Mouse (Mus musculus) urinary bladder, postnatal 14 days (tissue): ENCODE data around the gene Gimap9.
A peak's percentile ranks its signal among the peaks of the same experiment; 100 is the strongest.

Source experiments
- DNase-seq: peaks from one replicate; pipeline ENCODE4 v3.0.0; 2021; ENCODE audit warnings: low spot score

Gimap9 gene

DNA sequence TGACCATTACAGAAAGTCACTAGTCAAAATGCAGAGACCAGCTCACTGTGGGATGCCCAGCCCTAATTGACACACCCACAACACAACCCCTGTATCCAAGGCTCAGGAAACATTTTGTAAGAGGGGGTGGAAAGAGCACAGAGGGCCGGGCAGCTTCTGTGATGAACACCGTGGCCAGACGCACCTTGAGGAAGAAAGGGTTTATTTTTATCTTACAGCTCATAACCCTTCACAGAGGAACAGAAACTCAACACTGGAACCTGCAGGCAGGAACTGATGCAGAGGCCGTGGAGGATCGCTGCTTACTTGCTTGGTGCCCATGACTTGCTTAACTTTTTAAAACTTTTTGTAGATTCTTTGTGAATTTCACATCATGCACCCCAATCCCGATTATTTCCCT is 17.0 kb downstream of the Gimap9 start:
- no peak for DNase-seq

DNA sequence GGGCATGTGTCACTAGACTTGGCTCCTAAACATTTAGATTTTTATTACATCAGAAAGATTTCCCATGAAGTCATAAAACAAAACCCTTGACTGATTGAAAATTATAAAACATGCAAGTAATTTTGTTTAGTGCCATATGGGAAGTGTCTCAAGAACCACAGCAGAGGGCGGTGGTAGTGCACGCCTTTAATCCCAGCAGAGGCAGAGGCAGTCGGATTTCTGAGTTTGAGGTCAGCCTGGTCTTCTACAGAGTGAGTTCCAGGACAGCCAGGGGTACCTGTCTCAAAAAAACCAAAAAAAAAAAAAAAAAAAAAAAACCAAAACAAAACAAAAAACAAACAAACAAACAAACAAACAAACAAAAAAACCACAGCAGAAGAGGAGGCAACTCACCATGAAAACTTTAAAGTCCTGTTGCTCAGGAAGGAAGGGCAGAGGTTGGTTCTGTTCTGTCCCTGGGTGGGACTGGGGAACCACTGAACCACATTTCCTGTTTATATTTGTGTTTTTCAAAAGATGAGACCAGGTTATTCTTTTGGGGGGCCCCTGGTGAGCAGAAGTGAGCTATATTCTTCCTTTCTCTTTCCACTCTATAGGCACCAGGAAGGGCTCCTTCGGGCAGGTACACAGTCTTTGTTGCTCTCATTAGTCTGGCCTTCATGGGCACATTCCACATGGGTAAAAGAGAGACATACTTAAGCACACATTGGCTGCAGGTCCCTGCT is 21.1 kb downstream of the Gimap9 start:
- DNase-seq, result no peak

GRCm38 (mm10) chr6:48697555-48697930 is 21.6 kb downstream of the Gimap9 start:
- no peak for DNase-seq

GRCm38 (mm10) chr6:48698066-48698856 is 22.3 kb downstream of the Gimap9 start:
- no peak for DNase-seq

DNA sequence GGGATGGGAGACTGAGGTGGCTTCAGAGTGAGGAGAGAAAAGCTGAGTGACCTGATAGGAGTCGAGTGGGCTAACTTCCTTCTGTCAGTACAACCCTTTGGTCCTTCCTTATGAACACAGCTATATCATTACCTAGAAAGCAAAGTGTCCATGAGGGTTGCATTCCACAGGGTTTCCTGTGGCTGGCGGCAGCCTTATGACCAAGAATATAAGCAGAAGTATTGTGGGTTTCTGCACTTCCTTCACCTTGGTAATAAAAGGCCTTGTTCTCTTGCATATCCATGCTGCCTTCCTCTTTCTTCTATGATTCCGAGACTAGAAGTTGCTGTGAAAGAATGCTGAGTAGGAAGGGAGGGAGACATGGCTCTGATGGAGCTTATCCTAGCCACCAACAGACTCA is 23.0 kb downstream of the Gimap9 start:
- DNase-seq, result no peak

DNA sequence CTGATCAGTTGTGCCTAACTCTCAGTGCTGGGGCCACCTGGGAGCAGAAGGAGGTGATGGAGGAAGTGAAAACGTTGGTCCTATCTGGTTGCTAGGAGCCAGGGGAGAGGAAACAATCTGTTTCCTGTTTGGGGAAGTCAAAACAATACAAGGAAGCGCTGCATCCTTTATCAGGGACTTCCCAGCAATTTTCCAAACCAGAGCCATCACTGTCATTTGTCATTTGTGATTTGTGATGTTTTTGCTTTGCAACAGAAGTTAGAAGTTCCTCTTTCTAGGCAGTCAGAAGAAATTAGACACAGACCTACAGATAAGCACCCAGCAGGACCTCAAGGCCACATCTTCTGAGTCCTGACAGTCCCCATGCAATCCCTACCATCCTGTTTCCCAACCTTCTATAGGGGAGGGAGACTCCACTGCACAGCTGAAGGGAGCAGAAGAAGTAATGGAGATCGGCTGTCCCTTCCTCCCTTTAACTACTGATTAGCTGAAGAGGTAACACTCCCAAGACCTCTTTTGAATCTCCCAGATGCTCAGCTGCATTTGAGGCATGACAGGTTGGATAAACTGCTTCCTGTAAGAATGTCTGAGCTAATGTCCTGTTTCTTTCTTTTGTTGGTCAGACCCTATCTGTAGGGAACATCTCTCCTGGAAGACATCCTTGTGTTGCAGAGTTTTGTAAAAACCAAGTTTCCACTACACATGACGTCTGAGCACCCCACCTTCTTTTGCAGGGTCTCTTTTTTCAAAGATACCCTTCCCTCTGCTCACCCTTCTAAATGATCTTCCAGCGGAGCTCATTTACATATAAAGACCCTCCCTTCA is 24.5 kb downstream of the Gimap9 start:
- no peak for DNase-seq

DNA sequence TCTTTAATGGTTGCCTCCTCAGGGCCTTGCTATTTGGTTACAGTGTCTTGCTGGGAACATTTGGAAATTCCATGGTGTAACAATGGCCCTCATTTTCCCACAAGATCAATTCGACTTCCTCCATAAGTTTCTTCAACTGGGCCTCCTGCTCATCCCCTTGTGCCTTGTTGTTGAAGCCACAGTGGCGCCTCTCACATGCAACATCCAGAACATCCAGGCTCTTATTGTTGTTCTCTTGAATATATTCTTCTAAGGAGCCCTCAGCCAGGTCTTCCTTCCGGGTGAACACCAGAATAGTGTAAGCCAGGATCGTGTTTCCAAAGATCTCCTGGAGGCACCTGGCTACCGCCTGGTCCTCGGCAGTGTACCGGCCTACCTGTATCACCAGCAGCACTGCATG is 26.2 kb downstream of the Gimap9 start:
- DNase-seq, result no peak

DNA sequence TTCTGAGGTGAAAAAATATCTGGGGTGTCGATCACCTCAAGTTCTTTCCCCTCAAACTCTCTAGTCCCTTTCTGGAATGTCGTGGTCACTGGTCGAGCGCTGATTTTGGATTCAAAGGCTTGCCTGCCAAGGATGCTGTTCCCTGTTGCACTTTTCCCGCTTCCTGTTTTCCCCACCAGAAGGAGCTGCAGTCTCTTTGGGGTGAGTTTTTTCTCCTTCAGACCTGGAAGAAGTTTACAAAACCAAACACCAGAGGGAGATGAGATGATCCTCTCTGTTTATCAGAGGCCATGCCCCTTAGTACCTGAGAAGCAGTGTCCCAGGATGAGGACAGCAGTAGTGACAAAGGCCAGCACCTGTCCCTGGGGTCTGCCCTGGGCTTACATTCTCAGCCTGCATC is 26.7 kb downstream of the Gimap9 start:
- DNase-seq, result no peak

- no peak for DNase-seq
Measured at GRCm38 (mm10) chr6:48704146-48704545, 28.2 kb downstream of the Gimap9 start.

DNA sequence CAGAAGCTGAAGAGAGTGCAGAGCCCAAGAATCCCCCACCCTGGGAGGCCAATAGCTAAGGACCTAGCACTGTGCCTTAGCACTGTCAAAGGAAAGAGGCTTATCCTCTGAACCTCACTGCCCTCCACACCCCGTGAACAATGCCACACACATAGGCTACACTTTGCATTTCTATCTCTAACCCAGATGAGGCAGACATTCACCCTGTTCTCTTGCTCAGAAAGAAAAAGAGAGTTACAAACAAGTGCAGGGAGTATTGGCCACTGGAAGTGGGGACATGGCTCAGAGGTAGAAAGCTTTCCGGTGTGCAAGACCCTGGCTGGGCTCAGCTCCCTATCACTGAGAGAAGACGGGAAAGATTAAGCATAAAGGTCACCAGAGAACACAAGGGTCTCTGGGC is 30.2 kb downstream of the Gimap9 start:
- no peak for DNase-seq

GRCm38 (mm10) chr6:48718455-48718854 is 42.5 kb downstream of the Gimap9 start, which contains the start of the genes Gm28053 and Gimap7:
Gene Gm28053 (plus strand): TSS chr6:48718607.
Gene Gimap7 (plus strand): TSS chr6:48718621.
- DNase-seq, result no peak

DNA sequence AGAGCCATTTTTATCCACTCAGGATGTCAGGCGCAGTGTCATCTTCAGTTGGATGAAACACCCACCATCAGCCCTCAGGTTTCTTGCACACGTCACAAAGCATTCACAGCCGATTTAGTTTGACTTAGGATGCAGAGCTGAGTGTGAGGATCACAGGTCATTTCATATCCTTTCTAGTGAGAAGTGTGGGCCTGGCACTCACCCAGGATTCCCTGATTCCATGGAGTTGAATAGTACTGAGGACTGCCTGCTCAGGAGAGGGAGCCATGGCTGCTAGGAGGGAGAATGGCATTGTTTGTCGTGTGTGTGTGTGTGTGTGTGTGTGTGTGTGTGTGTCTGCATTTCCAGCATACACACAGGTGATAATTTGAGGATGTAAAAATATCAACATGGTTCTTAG is 44.4 kb downstream of the Gimap9 start:
- no peak for DNase-seq

DNA sequence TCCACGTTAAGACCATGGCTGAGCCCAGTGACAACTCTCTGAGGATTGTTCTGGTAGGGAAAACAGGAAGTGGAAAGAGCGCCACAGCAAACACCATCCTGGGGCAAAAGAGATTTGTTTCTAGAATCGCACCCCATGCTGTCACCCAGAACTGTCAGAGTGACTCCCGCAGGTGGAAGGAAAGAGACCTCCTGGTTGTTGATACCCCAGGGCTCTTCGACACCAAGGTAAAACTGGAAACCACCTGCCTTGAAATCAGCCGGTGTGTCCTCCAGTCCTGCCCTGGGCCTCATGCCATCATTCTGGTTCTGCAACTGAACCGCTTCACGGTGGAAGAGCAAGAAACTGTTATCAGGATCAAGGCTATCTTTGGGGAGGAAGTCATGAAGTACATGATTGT is 47.5 kb downstream of the Gimap9 start:
- DNase-seq, result no peak

- DNase-seq, result peak; percentile 29
Measured at GRCm38 (mm10) chr6:48725476-48725875, 49.5 kb downstream of the Gimap9 start.

DNA sequence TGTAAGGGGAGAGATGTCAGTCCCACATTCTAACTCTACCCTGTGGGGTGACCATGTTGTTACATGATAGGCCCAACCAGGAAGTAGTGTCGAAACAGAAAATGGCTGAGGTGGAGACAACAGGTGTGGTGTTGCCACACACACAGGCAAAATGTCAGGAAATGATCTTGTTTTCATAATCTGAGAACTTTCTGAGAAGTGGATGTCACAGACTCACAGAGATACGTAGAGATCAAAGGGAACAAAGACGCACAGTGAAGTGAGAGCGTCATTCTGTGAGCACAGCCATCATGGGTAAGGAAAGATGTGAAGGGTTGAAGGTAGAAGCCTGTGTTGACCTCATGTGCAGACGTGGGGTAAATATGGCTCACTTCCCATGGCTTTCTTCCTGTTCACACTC is 51.8 kb downstream of the Gimap9 start:
- no peak for DNase-seq
